Mouse (Mus musculus): ENCODE results near the gene Stat4. TPM values are rescaled to one million over a fixed set of nuclear protein-coding genes. Genes with fewer than 3 reads are reported as not detected.
"Not testable (repeated sequence)": the region's sequence is repeated elsewhere in the genome, so short reads cannot be mapped to it uniquely, and the experiment has no call there.

The Stat4 gene
- polyA plus RNA-seq, 1 experiment from 2014 or later: 1.9 TPM

DNA sequence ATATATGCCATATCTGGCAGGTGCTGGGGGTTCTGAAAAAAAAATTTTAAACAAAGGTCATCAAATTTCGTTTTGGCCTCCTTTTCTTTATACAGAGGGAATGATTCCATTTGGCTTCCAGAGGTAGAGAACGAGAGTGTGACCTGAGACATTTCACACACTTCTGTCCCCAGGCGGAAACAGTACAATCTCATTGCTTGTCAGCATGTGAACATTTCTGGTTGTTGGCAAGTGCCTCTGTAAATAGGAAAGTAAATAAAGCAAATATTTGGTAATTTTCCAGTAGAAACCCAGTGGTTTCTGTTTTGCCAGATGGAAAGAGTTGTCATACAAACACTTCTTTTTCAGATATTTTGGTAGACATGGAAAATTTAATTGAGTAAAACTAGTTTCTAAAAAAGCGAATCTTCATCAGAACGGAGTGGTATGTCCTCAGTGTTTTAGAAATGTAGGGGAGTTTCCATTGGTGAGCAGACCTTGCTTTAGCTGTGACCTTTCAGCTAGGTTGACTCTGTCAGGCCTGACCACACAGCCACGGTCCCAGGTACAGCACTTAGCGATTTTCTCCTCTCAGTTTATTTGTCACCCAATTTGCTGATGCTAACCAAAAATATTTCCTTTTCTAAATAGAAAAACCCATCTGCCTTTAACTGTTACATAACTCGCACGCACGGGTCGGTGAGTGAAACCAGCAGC is 53.6 kb downstream of the Stat4 start:
- Histone ChIP-seq H3K4me3 (no peak overlapping the region), H3K36me3 (replicated peaks) (no peaks in the 10 kb centered on the region), H3K27ac (replicated peaks) (no peak overlapping the region), H3K4me1 (no peaks in the 10 kb centered on the region), H3K27me3 (replicated peaks; ENCODE audit: low read depth, poor library complexity, severe bottlenecking) (no peaks in the 10 kb centered on the region), H3K9me3 (no peaks in the 10 kb centered on the region)
- DNase-seq (ENCODE audit: low spot score): no peak
- 85% methylated on average over 11 of the region's 11 CpGs for WGBS

GRCm38 (mm10) chr1:52043191-52043590 is 56.2 kb downstream of the Stat4 start:
- 83% methylated on average over 4 of the region's 4 CpGs for whole genome bisulfite sequencing
- no peaks in the 10 kb centered on the region for H3K27me3 ChIP-seq (replicated peaks; ENCODE audit: low read depth, poor library complexity, severe bottlenecking)
- no peak for DNase-seq (ENCODE audit: low spot score)
- H3K9me3 ChIP-seq: no peaks in the 10 kb centered on the region
- no peak overlapping the region for H3K4me3 ChIP-seq
- no peak overlapping the region for H3K27ac ChIP-seq (replicated peaks)
- H3K4me1 ChIP-seq: no peaks in the 10 kb centered on the region
- no peaks in the 10 kb centered on the region for H3K36me3 ChIP-seq (replicated peaks)

- not testable (repeated sequence) for H3K4me3 ChIP-seq; H3K4me1 ChIP-seq; DNase-seq (ENCODE audit: low spot score); H3K36me3 ChIP-seq (replicated peaks); H3K27ac ChIP-seq (replicated peaks); H3K27me3 ChIP-seq (replicated peaks; ENCODE audit: low read depth, poor library complexity, severe bottlenecking); H3K9me3 ChIP-seq
- WGBS: 94% methylated on average over 10 of the region's 10 CpGs
These were observed 59.9 kb downstream of the Stat4 start for GRCm38 (mm10) chr1:52046891-52047290.

DNA sequence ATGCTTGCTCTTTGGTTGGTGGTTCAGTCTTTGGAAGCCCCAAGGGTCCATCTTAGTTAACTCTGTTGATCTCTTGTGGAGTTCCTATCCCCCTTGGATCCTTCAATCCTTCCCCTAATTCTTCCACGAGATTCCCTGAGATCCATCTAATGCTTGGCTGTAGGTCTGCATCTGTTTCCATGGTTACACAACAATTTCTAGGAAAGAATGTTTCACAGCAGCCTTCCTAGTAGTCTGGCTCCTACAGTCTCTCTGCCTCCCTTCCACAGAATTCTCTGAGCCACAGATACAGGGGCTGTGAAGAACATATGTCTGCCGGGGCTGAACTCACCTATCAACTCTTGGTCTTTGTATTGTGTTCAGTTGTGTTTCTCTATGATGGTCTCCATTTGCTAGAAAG is 61.8 kb downstream of the Stat4 start:
- H3K4me3 ChIP-seq: no peak overlapping the region
- H3K4me1 ChIP-seq: no peaks in the 10 kb centered on the region
- H3K36me3 ChIP-seq (replicated peaks): no peaks in the 10 kb centered on the region
- H3K27me3 ChIP-seq (replicated peaks; ENCODE audit: low read depth, poor library complexity, severe bottlenecking): no peaks in the 10 kb centered on the region
- WGBS: 69% methylated on average over 2 of the region's 2 CpGs
- DNase-seq (ENCODE audit: low spot score): no peak
- no peak overlapping the region for H3K27ac ChIP-seq (replicated peaks)
- H3K9me3 ChIP-seq: no peaks in the 10 kb centered on the region

GRCm38 (mm10) chr1:52049827-52050226 is 62.9 kb downstream of the Stat4 start:
- Histone ChIP-seq H3K9me3 (no peaks in the 10 kb centered on the region), H3K36me3 (replicated peaks) (no peaks in the 10 kb centered on the region), H3K4me1 (no peaks in the 10 kb centered on the region), H3K27ac (replicated peaks) (no peak overlapping the region), H3K4me3 (no peak overlapping the region), H3K27me3 (replicated peaks; ENCODE audit: low read depth, poor library complexity, severe bottlenecking) (no peaks in the 10 kb centered on the region)
- WGBS: 87% methylated on average over 3 of the region's 3 CpGs
- no peak for DNase-seq (ENCODE audit: low spot score)

- no peak for DNase-seq (ENCODE audit: low spot score)
- no peaks in the 10 kb centered on the region for H3K4me1 ChIP-seq
- H3K27ac ChIP-seq (replicated peaks): no peak overlapping the region
- WGBS: 71% methylated on average over 3 of the region's 3 CpGs
- H3K27me3 ChIP-seq (replicated peaks; ENCODE audit: low read depth, poor library complexity, severe bottlenecking): no peaks in the 10 kb centered on the region
- H3K36me3 ChIP-seq (replicated peaks): no peaks in the 10 kb centered on the region
- H3K9me3 ChIP-seq: no peaks in the 10 kb centered on the region
- H3K4me3 ChIP-seq: no peak overlapping the region
These were observed 64.6 kb downstream of the Stat4 start for GRCm38 (mm10) chr1:52051542-52051941.

- DNase-seq (ENCODE audit: low spot score): no peak
- H3K9me3 ChIP-seq: no peaks in the 10 kb centered on the region
- no peaks in the 10 kb centered on the region for H3K4me1 ChIP-seq
- H3K4me3 ChIP-seq: no peak overlapping the region
- no peak overlapping the region for H3K27ac ChIP-seq (replicated peaks)
- no peaks in the 10 kb centered on the region for H3K36me3 ChIP-seq (replicated peaks)
- H3K27me3 ChIP-seq (replicated peaks; ENCODE audit: low read depth, poor library complexity, severe bottlenecking): no peaks in the 10 kb centered on the region
- 93% methylated on average over 9 of the region's 9 CpGs for WGBS
These were observed 66.0 kb downstream of the Stat4 start for GRCm38 (mm10) chr1:52052910-52053309.

DNA sequence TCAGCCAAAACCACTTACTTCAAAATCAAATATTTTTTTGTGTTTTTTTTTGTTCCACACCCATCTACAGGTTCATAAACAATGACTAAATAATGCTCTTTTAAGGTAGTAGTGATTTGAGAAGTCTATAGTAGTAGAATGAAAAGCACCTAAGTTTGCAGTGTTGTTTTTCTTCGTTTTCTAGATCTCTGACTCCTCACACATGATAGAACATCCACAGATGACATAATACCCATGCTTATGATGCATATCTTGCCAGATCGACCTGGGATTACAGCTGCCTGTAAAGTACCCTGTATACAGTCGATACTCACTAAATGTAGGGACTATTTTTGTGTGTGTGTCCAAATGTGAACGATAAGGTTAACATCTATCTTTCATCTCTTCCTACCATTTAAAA is 69.0 kb downstream of the Stat4 start:
- no peaks in the 10 kb centered on the region for H3K4me1 ChIP-seq
- no peaks in the 10 kb centered on the region for H3K27me3 ChIP-seq (replicated peaks; ENCODE audit: low read depth, poor library complexity, severe bottlenecking)
- no peaks in the 10 kb centered on the region for H3K36me3 ChIP-seq (replicated peaks)
- DNase-seq (ENCODE audit: low spot score): no peak
- 89% methylated on average over 4 of the region's 4 CpGs for WGBS
- no peaks in the 10 kb centered on the region for H3K9me3 ChIP-seq
- H3K27ac ChIP-seq (replicated peaks): no peak overlapping the region
- H3K4me3 ChIP-seq: no peak overlapping the region

DNA sequence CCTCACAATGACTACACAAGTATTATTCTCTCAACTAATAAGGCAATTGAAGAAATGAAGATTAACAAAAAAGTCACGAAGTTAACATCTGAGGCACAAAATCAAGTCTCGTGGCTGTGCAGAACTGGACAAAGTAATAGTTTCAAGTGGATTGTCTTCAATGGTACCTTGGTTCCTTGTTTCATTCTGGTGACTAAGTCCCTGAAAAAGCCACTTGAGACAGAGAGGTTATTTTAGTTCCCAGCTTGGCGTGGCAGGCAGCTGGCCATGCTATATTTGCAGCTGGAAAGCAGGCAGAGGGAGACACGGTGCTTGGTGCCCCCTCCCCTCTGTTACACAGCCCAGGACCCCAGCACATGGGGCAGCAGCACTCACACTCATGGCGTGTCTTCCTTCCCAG is 70.2 kb downstream of the Stat4 start:
- no peak for DNase-seq (ENCODE audit: low spot score)
- no peak overlapping the region for H3K4me3 ChIP-seq
- no peaks in the 10 kb centered on the region for H3K27me3 ChIP-seq (replicated peaks; ENCODE audit: low read depth, poor library complexity, severe bottlenecking)
- no peaks in the 10 kb centered on the region for H3K4me1 ChIP-seq
- no peak overlapping the region for H3K27ac ChIP-seq (replicated peaks)
- WGBS: 77% methylated on average over 5 of the region's 5 CpGs
- no peaks in the 10 kb centered on the region for H3K36me3 ChIP-seq (replicated peaks)
- no peaks in the 10 kb centered on the region for H3K9me3 ChIP-seq

DNA sequence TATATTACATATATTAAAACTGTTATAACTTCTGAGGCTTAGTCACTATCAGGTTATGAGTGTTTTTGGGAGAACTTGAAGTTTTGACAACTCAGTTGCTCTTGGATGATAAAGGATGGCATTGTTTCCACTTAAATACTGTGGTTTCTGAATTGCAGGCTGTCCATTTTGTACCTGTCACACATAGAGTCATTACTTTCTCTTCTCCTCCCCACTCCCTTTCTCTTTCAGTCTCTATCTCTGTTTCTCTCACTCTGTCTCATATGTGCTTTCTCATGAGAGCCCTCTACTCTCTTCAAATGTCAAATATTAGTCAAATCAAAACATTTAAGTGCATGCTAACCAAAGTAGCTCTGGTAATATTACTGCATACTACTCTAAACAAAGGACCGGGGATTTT is 79.3 kb downstream of the Stat4 start:
- Histone ChIP-seq H3K27me3 (replicated peaks; ENCODE audit: low read depth, poor library complexity, severe bottlenecking) (no peaks in the 10 kb centered on the region), H3K36me3 (replicated peaks) (no peaks in the 10 kb centered on the region), H3K9me3 (no peaks in the 10 kb centered on the region), H3K4me3 (no peak overlapping the region), H3K4me1 (no peaks in the 10 kb centered on the region), H3K27ac (replicated peaks) (no peak overlapping the region)
- no peak for DNase-seq (ENCODE audit: low spot score)
- 94% methylated on average over 1 of the region's 1 CpGs for WGBS

DNA sequence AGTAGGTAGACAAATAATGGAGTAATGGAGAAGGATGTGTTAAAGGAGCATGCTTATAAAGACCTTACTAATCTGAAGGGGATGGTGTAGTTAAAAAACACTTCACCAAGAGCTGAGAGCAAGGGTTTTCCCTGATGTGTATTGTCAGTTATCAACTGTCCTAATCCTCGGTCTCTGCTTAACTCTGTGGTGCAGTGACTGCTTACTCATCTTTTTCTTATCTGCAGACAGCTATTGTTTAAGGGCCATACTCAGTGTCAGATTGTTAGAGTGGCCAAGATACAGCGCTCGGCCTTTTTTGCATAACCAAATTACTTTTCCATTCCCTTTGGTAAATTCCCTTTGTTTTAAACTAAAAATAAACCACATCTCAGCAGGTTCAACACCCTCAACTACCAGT is 79.7 kb downstream of the Stat4 start:
- H3K4me1 ChIP-seq: no peaks in the 10 kb centered on the region

DNA sequence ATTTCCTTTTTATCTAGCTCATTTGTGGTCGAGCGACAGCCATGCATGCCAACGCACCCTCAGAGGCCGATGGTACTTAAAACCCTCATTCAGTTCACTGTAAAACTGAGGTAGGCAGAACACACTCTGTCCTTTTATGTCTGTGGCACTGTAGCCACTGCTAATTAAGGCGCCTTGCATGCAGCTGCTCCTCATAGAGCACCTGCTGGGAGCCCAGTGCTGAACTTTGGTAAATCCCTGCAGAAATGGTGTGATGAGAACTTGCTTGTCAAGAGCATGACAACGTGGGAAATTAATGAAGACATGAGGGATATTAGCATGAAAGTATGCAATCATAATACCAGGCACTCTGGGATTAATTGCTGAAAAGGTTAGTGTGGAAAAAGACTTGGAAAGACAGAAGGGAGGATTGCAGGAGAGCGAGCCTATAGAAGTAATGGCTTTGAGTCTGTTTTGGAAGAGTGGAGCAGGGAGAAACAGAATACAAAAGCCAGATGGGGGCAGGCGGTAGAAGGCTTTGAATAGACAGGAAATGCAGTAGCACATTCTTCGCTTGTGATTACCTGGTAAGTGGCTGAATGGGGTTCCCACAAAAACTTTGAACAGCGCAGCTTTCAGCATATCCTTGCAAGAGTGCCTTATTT is 92.9 kb downstream of the Stat4 start:
- H3K36me3 ChIP-seq (replicated peaks): no peaks in the 10 kb centered on the region
- H3K27ac ChIP-seq (replicated peaks): no peak overlapping the region
- WGBS: 10% methylated on average over 10 of the region's 10 CpGs
- H3K27me3 ChIP-seq (replicated peaks; ENCODE audit: low read depth, poor library complexity, severe bottlenecking): no peaks in the 10 kb centered on the region
- H3K9me3 ChIP-seq: no peaks in the 10 kb centered on the region
- no peak overlapping the region for H3K4me3 ChIP-seq
- peaks cover 20% of the 10 kb centered on the region for H3K4me1 ChIP-seq
- peak; percentile 32 for DNase-seq (ENCODE audit: low spot score)

More for the DNA sequence above, 79.7 kb downstream of the Stat4 start:
- Histone ChIP-seq H3K36me3 (replicated peaks) (no peaks in the 10 kb centered on the region), H3K9me3 (no peaks in the 10 kb centered on the region), H3K27me3 (replicated peaks; ENCODE audit: low read depth, poor library complexity, severe bottlenecking) (no peaks in the 10 kb centered on the region), H3K27ac (replicated peaks) (no peak overlapping the region), H3K4me3 (no peak overlapping the region)
- 87% methylated on average over 3 of the region's 3 CpGs for WGBS
- DNase-seq (ENCODE audit: low spot score): no peak

GRCm38 (mm10) chr1:52080375-52080774 is 93.4 kb downstream of the Stat4 start:
- Histone ChIP-seq H3K36me3 (replicated peaks) (no peaks in the 10 kb centered on the region), H3K27ac (replicated peaks) (no peak overlapping the region), H3K4me3 (no peak overlapping the region), H3K4me1 (peaks cover 20% of the 10 kb centered on the region), H3K27me3 (replicated peaks; ENCODE audit: low read depth, poor library complexity, severe bottlenecking) (no peaks in the 10 kb centered on the region), H3K9me3 (no peaks in the 10 kb centered on the region)
- 15% methylated on average over 8 of the region's 8 CpGs for WGBS
- no peak for DNase-seq (ENCODE audit: low spot score)

All from embryonic facial prominence, embryonic 10.5 days (tissue).